Mouse (Mus musculus) lung, embryonic 15.5 days (tissue): ENCODE data around the gene Otog. TPM values are rescaled to one million over a fixed set of nuclear protein-coding genes. Genes with fewer than 3 reads are reported as not detected.

Source experiments
- ATAC-seq: fragments of 200-750 bp; cut with Nextera tagmentation; 2 replicates; pipeline ENCODE4 v1.8.0; 2017; ENCODE audit warnings: moderate number of reproducible peaks, borderline replicate concordance; ENCODE audit not compliant: low FRiP score, low TSS enrichment; ENCODE audit errors: extremely low read depth
- H3K27ac ChIP-seq: fragments of 300-500 bp; sonication (generic); 2 replicates; pipeline ENCODE4 v1.5.1; 2015; ENCODE audit warnings: moderate library complexity, mild to moderate bottlenecking, inconsistent platforms
- H3K27me3 ChIP-seq: fragments of 300-500 bp; sonication (generic); 2 replicates; pipeline ENCODE4 v1.6.1; 2015; ENCODE audit warnings: inconsistent platforms
- H3K36me3 ChIP-seq: fragments of 300-500 bp; sonication (generic); 2 replicates; pipeline ENCODE4 v1.6.1; 2015; ENCODE audit warnings: inconsistent platforms
- H3K4me1 ChIP-seq: fragments of 300-500 bp; sonication (generic); 2 replicates; pipeline ENCODE4 v1.6.1; 2015; ENCODE audit warnings: inconsistent platforms
- H3K4me2 ChIP-seq: fragments of 300-500 bp; sonication (generic); 2 replicates; pipeline ENCODE4 v1.6.1; 2015; ENCODE audit warnings: inconsistent platforms, mild to moderate bottlenecking, moderate library complexity
- H3K4me3 ChIP-seq: fragments of 300-500 bp; sonication (generic); 2 replicates; pipeline ENCODE4 v1.5.1; 2015; ENCODE audit warnings: mild to moderate bottlenecking, inconsistent platforms
- H3K9ac ChIP-seq: fragments of 300-500 bp; sonication (generic); 2 replicates; pipeline ENCODE4 v1.6.1; 2015; ENCODE audit warnings: inconsistent platforms
- H3K9me3 ChIP-seq: fragments of 300-500 bp; sonication (generic); 2 replicates; pipeline ENCODE4 v1.6.1; 2016; ENCODE audit warnings: inconsistent platforms
- WGBS: fragments of 180-500 bp; shearing (Covaris S2); methylation state at CpG from one replicate; pipeline ENCODE4 v1.1.7; 2015; 5-methylcytosine and 5-hydroxymethylcytosine counted together
- polyA plus RNA-seq: library from polyadenylated mRNA; unstranded; fragments of >200 nt; fragmentation: Nextera tagmentation; extraction: Ambion mirVana; gene quantifications from 2 replicates; pipeline ENCODE4 v1.2.1, GENCODE M21; 2015

Otog gene
- polyA plus RNA-seq, 1 experiment from 2014 or later, result not detected

- Histone ChIP-seq H3K36me3 (no peaks in the 10 kb centered on the region), H3K4me2 (no peak overlapping the region), H3K4me3 (no peak overlapping the region), H3K27me3 (no peaks in the 10 kb centered on the region), H3K9me3 (no peaks in the 10 kb centered on the region), H3K4me1 (no peaks in the 10 kb centered on the region), H3K9ac (no peak overlapping the region), H3K27ac (no peak overlapping the region)
- no peak for ATAC-seq
- WGBS, result 33% methylated on average over 3 of the region's 3 CpGs
Observed at GRCm38 (mm10) chr7:46339818-46340217, 99.0 kb downstream of the Otog start.

GRCm38 (mm10) chr7:46340295-46340694 is 99.5 kb downstream of the Otog start:
- Histone ChIP-seq H3K9me3 (no peaks in the 10 kb centered on the region), H3K36me3 (no peaks in the 10 kb centered on the region), H3K27me3 (no peaks in the 10 kb centered on the region), H3K27ac (no peak overlapping the region), H3K4me2 (no peak overlapping the region), H3K4me1 (no peaks in the 10 kb centered on the region), H3K9ac (no peak overlapping the region), H3K4me3 (no peak overlapping the region)
- WGBS, result 69% methylated on average over 5 of the region's 5 CpGs
- no peak for ATAC-seq

GRCm38 (mm10) chr7:46341471-46341870 is 100.7 kb downstream of the Otog start:
- 83% methylated on average over 8 of the region's 9 CpGs for WGBS
- Histone ChIP-seq H3K27ac (no peak overlapping the region), H3K4me1 (no peaks in the 10 kb centered on the region), H3K36me3 (no peaks in the 10 kb centered on the region), H3K9ac (no peak overlapping the region), H3K4me3 (no peak overlapping the region), H3K27me3 (no peaks in the 10 kb centered on the region), H3K9me3 (no peaks in the 10 kb centered on the region), H3K4me2 (no peak overlapping the region)
- no peak for ATAC-seq

GRCm38 (mm10) chr7:46347692-46348091 is 106.9 kb downstream of the Otog start:
- H3K4me1 ChIP-seq, result no peaks in the 10 kb centered on the region
- ATAC-seq, result no peak; the same call in 1 of the 2 replicates
- H3K4me2 ChIP-seq, result no peak overlapping the region
- no peak overlapping the region for H3K4me3 ChIP-seq
- H3K36me3 ChIP-seq, result no peaks in the 10 kb centered on the region
- 62% methylated on average over 4 of the region's 4 CpGs for WGBS
- no peaks in the 10 kb centered on the region for H3K9me3 ChIP-seq
- no peak overlapping the region for H3K27ac ChIP-seq
- H3K9ac ChIP-seq, result no peak overlapping the region
- peaks cover 35% of the 10 kb centered on the region for H3K27me3 ChIP-seq

GRCm38 (mm10) chr7:46348813-46349212 is 108.0 kb downstream of the Otog start:
- H3K9me3 ChIP-seq, result no peaks in the 10 kb centered on the region
- H3K4me2 ChIP-seq, result no peak overlapping the region
- no peak; the same call in 1 of the 2 replicates for ATAC-seq
- WGBS, result 1% methylated on average over 35 of the region's 36 CpGs
- H3K27ac ChIP-seq, result no peak overlapping the region
- H3K27me3 ChIP-seq, result peaks cover 35% of the 10 kb centered on the region
- no peaks in the 10 kb centered on the region for H3K4me1 ChIP-seq
- no peak overlapping the region for H3K9ac ChIP-seq
- H3K4me3 ChIP-seq, result no peak overlapping the region
- H3K36me3 ChIP-seq, result no peaks in the 10 kb centered on the region

- ATAC-seq, result no peak
- Histone ChIP-seq H3K4me3 (no peak overlapping the region), H3K4me2 (no peak overlapping the region), H3K27ac (no peak overlapping the region), H3K9ac (no peak overlapping the region), H3K27me3 (peaks cover 35% of the 10 kb centered on the region), H3K36me3 (no peaks in the 10 kb centered on the region), H3K9me3 (no peaks in the 10 kb centered on the region), H3K4me1 (no peaks in the 10 kb centered on the region)
- WGBS, result 41% methylated on average over 9 of the region's 9 CpGs
Observed at GRCm38 (mm10) chr7:46350119-46350702, 109.4 kb downstream of the Otog start.

GRCm38 (mm10) chr7:46352748-46353147 is 112.0 kb downstream of the Otog start:
- ATAC-seq, result no peak
- peaks cover 27% of the 10 kb centered on the region for H3K27me3 ChIP-seq
- 56% methylated on average over 2 of the region's 2 CpGs for WGBS

GRCm38 (mm10) chr7:46353216-46353615 is 112.4 kb downstream of the Otog start:
- Histone ChIP-seq H3K4me1 (no peaks in the 10 kb centered on the region), H3K27me3 (peaks cover 22% of the 10 kb centered on the region), H3K36me3 (no peaks in the 10 kb centered on the region), H3K9me3 (no peaks in the 10 kb centered on the region), H3K4me2 (no peak overlapping the region), H3K4me3 (no peak overlapping the region), H3K27ac (no peak overlapping the region), H3K9ac (no peak overlapping the region)
- no peak for ATAC-seq
- 49% methylated on average over 8 of the region's 8 CpGs for WGBS

More at GRCm38 (mm10) chr7:46352748-46353147, 112.0 kb downstream of the Otog start:
- Histone ChIP-seq H3K4me3 (no peak overlapping the region), H3K4me2 (no peak overlapping the region), H3K9me3 (no peaks in the 10 kb centered on the region), H3K36me3 (no peaks in the 10 kb centered on the region), H3K9ac (no peak overlapping the region), H3K27ac (no peak overlapping the region), H3K4me1 (no peaks in the 10 kb centered on the region)

GRCm38 (mm10) chr7:46353875-46354274 is 113.1 kb downstream of the Otog start:
- Histone ChIP-seq H3K27ac (no peak overlapping the region), H3K4me3 (no peak overlapping the region), H3K4me2 (no peak overlapping the region), H3K27me3 (peaks cover 16% of the 10 kb centered on the region), H3K9ac (no peak overlapping the region), H3K36me3 (no peaks in the 10 kb centered on the region), H3K4me1 (no peaks in the 10 kb centered on the region), H3K9me3 (no peaks in the 10 kb centered on the region)
- ATAC-seq, result no peak
- WGBS, result 18% methylated on average over 4 of the region's 4 CpGs

Other genes with a start within 250 kb of the Otog start
- gene Abcc6, start 210.7 kb upstream of the Otog start, polyA plus RNA-seq, result 0.62 and 0.65 TPM in 2 replicates
- 36.9 and 37.3 TPM in 2 replicates for gene Nomo1, start 207.3 kb upstream of the Otog start, polyA plus RNA-seq
- 0.30 and 0.52 TPM in 2 replicates for gene Kcnj11, start 140.2 kb upstream of the Otog start, polyA plus RNA-seq
- 1.6 and 3.0 TPM in 2 replicates for gene Abcc8, start 61.0 kb upstream of the Otog start, polyA plus RNA-seq
- gene Ush1c, start 2.5 kb upstream of the Otog start, polyA plus RNA-seq, result 0.35 and 0.39 TPM in 2 replicates
- gene Myod1, start 135.5 kb downstream of the Otog start, polyA plus RNA-seq, result 0.12 and 0.28 TPM in 2 replicates
- gene Kcnc1, start 155.5 kb downstream of the Otog start, polyA plus RNA-seq, result 0.24 and 0.37 TPM in 2 replicates